Mouse (Mus musculus) cortical plate, adult 2 months (tissue): ENCODE results near the gene Tmem108.

Experiments
- CTCF ChIP-seq: fragments of 200-500 bp; IDR thresholded peaks from 2 replicates; pipeline ENCODE4 v1.5.1; 2011; ENCODE audit warnings: mild to moderate bottlenecking, control low read depth, low read length; ENCODE audit not compliant: insufficient read depth; ENCODE audit errors: extremely low read depth
- POLR2A ChIP-seq: fragments of 200-500 bp; IDR thresholded peaks from 2 replicates; pipeline ENCODE4 v1.6.1; 2011; ENCODE audit warnings: mild to moderate bottlenecking, low read length, control low read depth; ENCODE audit not compliant: insufficient read depth; ENCODE audit errors: extremely low read depth

DNA sequence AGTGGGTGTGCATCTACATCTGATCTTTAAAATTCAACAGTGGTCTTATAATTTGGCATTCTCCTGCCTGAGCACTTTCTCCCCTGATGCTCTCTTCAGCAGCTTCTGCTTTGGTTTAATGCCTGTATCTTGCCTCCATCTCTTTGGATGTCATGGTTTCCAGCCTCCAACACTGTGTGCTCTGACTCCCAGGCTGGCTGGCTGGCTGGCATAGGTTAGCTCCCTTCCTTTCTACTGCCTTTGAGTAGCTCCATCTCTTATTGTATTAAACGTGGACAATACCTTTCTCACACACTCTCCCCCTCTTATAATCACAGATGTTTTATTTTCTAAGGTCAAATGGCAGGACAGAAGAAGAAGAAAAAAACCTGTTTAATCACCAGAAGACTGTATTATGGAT is 296.3 kb downstream of the Tmem108 start:
- TF ChIP-seq POLR2A (no peak), CTCF (no peak)
